Mouse (Mus musculus): Measurements from ENCODE around the gene Sept14.
"Not testable (repeated sequence)": the region's sequence is repeated elsewhere in the genome, so short reads cannot be mapped to it uniquely, and the experiment has no call there.

The Sept14 gene

GRCm38 (mm10) chr5:129708412-129708811 is at the start of gene Sept14:
TSS of gene Sept14 (minus strand) at chr5:129708512.
- DNase-seq: no peak

DNA sequence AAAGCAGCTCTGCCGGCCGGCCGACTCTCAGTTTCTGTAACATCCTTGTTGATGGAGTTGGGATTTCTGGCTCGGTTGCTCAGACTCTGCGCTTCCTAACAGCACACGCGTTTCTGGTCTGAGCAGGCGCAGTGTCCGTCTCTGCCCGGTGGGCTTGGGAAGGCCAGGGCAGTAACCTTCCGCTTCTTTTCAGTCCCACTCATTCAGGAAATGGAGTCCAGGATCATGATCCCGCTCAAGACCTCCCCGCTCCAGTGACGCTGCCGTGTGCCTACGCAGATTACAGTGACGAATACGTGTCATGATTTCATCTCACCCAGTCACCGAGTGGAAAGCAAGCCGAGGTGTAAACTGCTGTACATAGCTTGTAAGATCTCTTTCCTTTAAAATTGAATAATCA is 48.6 kb upstream of the Sept14 start:
- no peak for DNase-seq

- no peak for DNase-seq
These were observed 35.7 kb upstream of the Sept14 start for GRCm38 (mm10) chr5:129744050-129744449.

- no peak for DNase-seq
These were observed 34.7 kb upstream of the Sept14 start for GRCm38 (mm10) chr5:129742903-129743488.

DNA sequence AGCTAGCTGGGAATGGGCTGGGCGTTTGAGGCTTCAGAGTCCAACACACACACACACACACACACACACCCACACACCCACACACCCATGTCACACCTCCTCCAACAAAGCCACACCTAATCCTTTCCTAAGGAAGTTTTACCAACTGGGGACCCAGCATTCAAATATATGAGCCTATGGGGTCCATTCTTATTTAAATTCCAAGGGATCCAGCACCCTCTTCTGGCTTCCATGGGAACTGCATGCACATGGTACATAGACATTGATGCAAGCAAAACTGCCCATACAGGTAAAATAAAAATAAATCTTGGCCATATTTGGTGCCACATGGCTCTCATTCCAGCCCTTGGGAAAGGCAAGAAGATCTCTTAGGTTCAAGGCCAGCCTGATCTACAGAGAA is 32.7 kb upstream of the Sept14 start:
- peak in 1 of 2 experiments; percentile 76 for DNase-seq

DNA sequence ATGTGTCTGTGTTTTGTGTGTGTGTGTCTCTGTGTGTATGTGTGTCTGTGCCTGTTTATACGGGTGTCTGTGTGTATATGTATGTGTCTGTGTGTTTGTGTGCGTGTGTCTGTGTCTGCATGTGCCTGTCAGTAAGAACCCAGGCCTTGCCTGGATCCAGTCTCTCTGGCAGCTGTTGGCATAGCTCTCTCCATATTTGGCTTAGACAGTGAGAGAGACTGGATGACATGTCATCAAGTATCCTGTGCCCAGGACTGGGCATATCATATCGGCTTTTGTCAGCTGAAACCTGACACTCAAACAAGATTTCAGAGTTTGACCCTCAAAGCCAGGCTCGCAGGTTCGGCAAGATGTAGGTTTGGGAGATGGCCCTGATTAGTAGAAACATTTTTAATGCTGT is 22.7 kb upstream of the Sept14 start:
- no peak for DNase-seq

DNA sequence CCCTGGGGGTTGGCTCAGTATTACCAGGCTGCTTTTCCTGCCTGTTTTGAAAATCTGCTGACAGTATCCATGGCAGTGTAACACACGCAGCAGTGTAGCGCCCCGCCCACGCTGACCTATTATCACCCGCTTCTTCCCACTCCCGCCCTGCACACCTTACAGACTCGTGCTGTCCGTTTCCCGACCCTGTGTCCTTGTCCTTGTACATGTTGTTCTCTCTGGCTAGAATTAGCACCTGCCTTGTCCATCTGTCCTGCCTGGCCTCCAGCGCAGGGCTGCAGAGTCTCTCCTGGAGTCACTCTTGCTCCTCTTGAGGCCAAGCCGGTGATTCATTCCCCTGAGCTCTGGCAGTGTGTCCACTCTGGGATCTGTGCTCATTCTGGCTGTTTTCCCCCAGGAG is 22.0 kb upstream of the Sept14 start:
- DNase-seq: peak; percentile 58 to 80

DNA sequence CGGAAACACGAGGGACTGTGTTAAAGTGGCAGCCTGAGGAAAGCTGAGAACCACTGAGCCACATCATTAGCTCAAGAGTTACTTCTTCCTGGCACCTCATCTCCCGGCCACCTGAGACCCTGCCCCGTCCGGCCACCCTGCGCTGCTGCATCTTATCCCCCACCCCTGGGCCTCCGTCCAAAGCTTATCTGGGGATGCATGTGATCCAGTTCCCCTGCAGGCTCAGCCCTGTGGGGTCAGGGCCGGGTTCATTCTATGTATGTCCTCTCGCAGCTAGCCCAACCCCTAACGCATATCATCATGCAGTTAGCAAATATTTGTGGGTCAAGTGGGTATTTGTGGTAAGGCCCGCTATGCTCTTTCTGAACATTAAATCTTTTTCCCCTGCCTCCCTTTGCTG is 21.0 kb upstream of the Sept14 start:
- DNase-seq: no peak

- DNase-seq: no peak
These were observed 18.5 kb upstream of the Sept14 start for GRCm38 (mm10) chr5:129726784-129727183.

DNA sequence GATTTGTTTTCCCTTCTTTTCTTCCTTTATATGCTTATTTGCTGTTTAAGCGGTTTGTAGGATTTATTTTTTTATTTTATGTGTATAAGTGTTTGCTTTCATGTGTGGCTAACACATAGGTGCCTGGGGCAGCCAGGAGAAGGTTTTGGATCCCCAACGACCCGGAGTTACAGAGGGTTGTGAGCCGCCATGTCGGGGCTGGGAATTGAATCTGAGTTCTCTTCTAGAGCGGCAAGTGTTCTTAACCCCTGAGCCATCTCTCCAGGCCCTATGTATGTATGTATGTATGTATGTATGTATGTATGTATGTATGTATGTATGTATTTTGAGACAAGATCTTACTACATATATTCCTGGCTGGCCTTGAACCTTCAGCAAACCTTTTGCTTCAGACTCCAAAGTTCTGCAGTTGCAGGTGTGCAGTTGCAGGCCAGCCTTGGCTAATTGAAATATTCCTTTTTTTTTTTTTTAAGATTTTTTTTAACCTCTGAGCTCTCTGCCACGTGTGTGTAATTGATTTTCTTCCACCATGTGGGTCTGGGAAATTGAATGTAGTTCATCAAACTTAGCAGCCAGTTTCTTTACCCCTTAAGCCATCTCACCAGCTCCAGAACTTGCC is 17.6 kb upstream of the Sept14 start:
- peak in 1 of 2 experiments; percentile 36 for DNase-seq

DNA sequence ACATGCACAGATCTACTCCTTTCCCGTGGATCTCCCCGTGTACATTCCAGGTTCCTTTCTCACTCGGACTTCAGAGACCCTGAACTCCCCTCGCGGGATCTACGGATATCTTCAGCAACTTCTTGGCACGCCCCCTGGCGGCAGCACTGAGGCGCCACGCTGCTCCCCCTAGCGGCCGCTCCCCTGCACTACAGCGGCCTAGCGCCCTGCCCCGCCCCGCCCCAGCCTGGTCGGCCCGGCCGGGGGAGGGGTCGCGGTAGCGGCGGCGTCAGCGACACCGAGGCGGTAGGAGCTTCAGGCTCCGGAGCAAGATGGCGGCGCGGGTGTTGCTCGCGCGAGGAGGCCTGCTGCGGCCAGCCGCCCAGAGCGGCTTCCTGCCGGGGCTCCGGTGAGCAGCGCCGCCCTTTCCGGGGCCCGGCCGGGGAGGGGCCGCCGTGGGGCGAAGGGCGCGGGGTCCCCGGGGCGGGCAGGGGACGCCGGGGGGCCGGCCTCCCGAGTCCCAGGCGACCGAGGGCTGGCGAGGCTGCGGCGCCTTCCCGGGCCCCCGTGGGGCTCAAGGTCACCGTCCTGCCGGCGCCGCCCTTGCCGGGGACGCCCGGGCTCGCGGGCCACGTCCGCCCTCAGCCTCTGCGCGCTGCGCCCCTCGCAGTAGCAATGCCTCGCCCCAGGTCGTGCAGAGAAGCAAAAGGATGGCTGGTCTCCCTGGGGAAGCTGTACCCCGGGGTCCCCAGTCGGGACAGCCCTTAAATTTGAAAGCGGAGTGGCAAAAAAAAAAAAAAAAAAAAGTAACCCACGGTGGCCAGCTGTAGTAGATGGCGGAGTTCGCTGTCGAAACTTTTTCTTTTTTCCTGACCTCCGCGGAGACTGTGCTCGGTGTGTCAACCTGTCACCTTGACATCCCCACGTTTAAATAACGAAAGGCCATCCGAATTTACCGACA is 16.8 kb upstream of the Sept14 start, which contains the start of gene Nipsnap2:
Gene Nipsnap2, plus strand, starts transcription at position 230 of the 940 bp plus-strand sequence.
- DNase-seq: peak; percentile 88 to 96

- DNase-seq: no peak
These were observed 16.0 kb upstream of the Sept14 start for GRCm38 (mm10) chr5:129724268-129724667.

DNA sequence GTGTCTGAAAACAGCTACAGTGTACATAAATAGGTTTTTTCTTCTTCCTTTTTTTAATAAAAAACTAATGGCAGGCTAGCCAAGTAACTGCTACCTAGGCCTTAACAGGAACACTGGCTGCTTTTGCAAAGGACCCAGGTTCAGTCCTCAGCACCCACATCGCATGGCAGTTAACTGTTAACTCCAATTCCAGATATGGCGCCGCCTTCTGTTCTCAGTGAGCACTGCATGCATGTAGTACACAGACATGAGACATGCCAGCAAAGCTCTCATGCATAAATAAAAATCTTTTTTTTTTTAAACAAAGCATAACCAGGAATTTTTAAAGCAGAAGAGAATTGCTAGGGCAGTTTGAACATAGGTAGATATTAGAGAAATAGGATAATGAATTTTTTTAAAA is 11.9 kb upstream of the Sept14 start:
- DNase-seq: no peak

DNA sequence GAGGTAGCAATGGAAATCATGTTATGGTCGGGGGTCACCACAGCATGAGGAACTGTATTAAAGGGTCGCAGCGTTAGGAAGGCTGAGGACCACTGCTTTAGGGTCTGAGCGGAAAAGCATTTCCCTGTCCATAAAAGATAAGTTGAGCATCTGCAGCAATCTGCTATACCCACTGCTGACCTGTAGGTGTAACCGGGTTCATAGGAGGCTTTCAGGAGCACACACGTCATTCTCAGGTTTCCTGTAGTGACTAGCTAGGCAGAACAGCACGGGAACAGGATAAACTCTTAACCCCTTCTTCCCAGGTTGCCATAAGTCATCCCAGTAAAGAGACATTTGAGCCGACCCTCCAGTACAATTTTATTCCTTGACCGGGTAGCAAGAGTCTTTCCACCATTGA is 8.7 kb upstream of the Sept14 start:
- DNase-seq: no peak

DNA sequence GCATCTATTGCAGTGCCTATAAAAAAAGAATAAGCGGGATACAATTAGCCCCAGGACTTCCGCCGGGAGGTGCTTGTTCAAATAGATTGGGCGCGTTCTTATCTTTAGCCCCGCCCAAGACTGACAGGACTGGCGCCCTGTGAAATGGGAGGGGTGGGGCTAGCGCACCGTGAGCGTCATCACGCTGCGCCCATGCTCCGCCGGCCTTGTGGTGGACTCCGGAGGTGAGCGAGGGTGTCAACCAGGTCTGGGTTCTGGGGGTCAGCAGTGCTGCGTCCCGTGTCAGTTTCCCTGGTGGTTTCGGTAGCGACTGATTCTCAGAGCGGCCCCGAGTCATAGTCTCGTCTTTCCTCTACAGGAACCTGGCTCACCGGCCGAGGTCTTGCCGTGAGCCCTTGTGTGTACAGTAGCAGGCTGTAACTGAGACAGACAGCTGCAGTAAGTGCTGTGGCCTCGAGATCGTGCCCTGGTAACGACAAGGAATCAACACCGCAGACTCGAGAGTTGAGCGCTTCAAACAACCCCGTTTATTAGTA is 7.1 kb upstream of the Sept14 start, which contains the start of gene Mrps17:
Gene Mrps17, plus strand, starts transcription at position 172 of the 536 bp plus-strand sequence.
- DNase-seq: peak; percentile 96 to 97

DNA sequence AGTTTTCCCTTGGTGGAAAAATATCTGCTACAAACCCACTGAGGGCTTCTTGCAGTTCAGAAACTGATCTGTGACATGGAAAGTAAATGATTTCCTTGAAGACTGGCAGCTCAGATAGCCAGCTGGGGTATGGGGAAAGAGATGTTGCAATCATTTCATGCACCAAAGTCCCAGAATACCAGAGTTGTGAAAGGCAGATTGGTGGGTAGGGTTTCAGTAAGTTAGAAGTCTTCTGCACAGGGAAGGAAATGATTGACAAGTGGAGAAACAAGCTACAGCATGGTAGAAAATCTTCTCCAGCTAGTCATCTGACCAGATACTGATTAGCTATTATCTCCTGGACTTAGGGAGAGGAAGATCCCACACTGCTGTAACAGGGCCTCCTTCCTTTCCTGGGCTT is 4.9 kb downstream of the Sept14 start:
- DNase-seq: no peak

DNA sequence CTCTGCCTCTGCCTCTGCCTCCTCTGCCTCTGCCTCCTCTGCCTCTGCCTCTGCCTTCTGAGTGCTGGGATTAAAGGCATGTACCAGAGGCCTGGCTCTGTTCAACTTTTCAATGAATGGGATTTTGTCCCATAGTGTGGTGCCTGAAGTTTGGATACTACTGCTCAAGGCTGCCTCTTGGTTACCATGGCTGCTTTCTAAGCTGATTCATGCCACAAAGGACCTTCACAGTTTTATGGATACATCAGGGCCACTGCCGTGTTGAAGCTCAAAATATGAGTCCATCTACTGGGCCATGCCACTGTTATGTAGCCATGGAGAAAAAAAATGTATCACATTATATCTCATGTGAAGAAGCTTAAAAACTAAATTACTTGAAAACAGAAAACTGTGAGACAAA is 6.6 kb downstream of the Sept14 start:
- DNase-seq: no peak

DNA sequence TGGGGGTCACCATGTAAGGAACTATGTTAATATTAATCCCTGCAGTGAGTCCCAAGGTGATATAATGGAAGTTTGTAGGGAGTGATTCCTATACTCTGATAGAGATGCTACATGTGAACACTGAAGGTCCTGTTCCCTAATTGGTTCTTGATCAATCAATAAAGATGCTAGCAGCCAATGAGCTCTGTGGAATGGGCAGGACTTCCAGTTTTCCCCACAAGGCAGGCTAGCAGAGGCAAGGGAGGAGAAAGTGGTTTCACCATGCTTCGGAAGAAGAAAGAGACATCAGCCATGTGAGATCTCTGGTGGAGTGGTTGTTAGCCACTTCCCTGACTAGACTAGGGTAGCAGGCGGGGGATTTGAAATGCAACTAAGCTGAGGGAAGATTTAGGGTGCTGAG is 7.8 kb downstream of the Sept14 start:
- no peak for DNase-seq

- DNase-seq: no peak
These were observed 17.8 kb downstream of the Sept14 start for GRCm38 (mm10) chr5:129690528-129690927.

- DNase-seq: peak in 1 of 2 experiments; percentile 41
These were observed 20.7 kb downstream of the Sept14 start for GRCm38 (mm10) chr5:129687621-129688020.

GRCm38 (mm10) chr5:129685141-129685540 is 23.2 kb downstream of the Sept14 start:
- not testable (repeated sequence) for DNase-seq

GRCm38 (mm10) chr5:129670036-129670458 is 38.3 kb downstream of the Sept14 start, which contains the start of gene Zfp11:
TSS of gene Zfp11 (minus strand) at chr5:129670099.
- DNase-seq: peak; percentile 86 to 91

DNA sequence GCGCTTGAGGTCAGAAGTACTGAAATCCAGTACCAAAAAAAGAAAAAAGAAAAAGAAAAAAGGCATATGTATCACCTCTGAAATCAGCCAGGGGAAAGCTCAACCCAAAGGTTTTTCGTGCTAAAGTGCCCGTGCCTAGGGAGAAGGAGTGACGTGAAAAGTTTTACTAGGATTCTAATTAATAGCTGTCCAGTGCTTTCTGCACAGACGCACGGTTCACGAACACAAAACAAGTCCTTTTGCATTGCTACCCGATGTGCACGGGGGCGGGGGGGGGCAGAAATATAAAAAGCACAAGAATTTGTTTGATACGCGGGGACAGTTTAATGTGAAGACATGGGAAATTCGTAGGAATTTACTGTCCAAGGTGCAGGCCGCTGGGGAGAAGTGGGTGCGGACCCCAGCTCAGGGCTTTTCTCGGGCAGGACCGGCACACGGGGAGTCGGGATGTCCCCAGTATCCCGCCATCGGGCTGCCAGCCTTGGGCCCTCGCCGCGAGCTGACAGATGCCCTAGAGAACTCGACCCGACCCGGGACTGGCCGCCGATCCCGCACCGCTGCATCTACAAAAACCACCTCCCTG is 38.8 kb downstream of the Sept14 start:
- no peak for DNase-seq
